Mouse (Mus musculus): ENCODE measurements around the gene Cyp11a1. TPM values are rescaled to one million over a fixed set of nuclear protein-coding genes. Genes with fewer than 3 reads are reported as not detected.

The Cyp11a1 gene
- polyA plus RNA-seq, 1 experiment from 2014 or later, result not detected

GRCm38 (mm10) chr9:57975200-57975821, 30.9 kb upstream of the Cyp11a1 start:
- no peaks in the 10 kb centered on the region for H3K27me3 ChIP-seq (replicated peaks; ENCODE audit: low read depth, poor library complexity, severe bottlenecking)
- peaks cover 23% of the 10 kb centered on the region for H3K4me1 ChIP-seq
- H3K9me3 ChIP-seq, result 0 out of 2 replicates have a peak, but pooled peaks cover 2% of the 10 kb centered on the region
- H3K27ac ChIP-seq (replicated peaks), result no peak overlapping the region
- DNase-seq (ENCODE audit: low spot score), result no peak
- WGBS, result 86% methylated on average over 5 of the region's 5 CpGs
- H3K36me3 ChIP-seq (replicated peaks), result no peaks in the 10 kb centered on the region
- no peak overlapping the region for H3K4me3 ChIP-seq

GRCm38 (mm10) chr9:57978025-57978424, 28.2 kb upstream of the Cyp11a1 start:
- 0 out of 2 replicates have a peak, but pooled peaks cover 2% of the 10 kb centered on the region for H3K9me3 ChIP-seq
- no peaks in the 10 kb centered on the region for H3K27me3 ChIP-seq (replicated peaks; ENCODE audit: low read depth, poor library complexity, severe bottlenecking)
- no peak for DNase-seq (ENCODE audit: low spot score)
- 82% methylated on average over 6 of the region's 6 CpGs for WGBS
- no peak overlapping the region for H3K4me3 ChIP-seq
- H3K36me3 ChIP-seq (replicated peaks), result no peaks in the 10 kb centered on the region
- H3K27ac ChIP-seq (replicated peaks), result no peak overlapping the region
- H3K4me1 ChIP-seq, result peaks cover 7% of the 10 kb centered on the region

GRCm38 (mm10) chr9:57978858-57979257, 27.4 kb upstream of the Cyp11a1 start:
- 71% methylated on average over 3 of the region's 3 CpGs for WGBS
- Histone ChIP-seq H3K27ac (replicated peaks) (no peak overlapping the region), H3K36me3 (replicated peaks) (no peaks in the 10 kb centered on the region), H3K9me3 (0 out of 2 replicates have a peak, but pooled peaks cover 2% of the 10 kb centered on the region), H3K27me3 (replicated peaks; ENCODE audit: low read depth, poor library complexity, severe bottlenecking) (no peaks in the 10 kb centered on the region), H3K4me3 (no peak overlapping the region), H3K4me1 (no peaks in the 10 kb centered on the region; the same call in 1 of the 2 replicates)
- DNase-seq (ENCODE audit: low spot score), result no peak

GRCm38 (mm10) chr9:57980570-57980969, 25.6 kb upstream of the Cyp11a1 start:
- no peak overlapping the region for H3K4me3 ChIP-seq
- no peaks in the 10 kb centered on the region for H3K36me3 ChIP-seq (replicated peaks)
- H3K9me3 ChIP-seq, result 0 out of 2 replicates have a peak, but pooled peaks cover 2% of the 10 kb centered on the region
- H3K27me3 ChIP-seq (replicated peaks; ENCODE audit: low read depth, poor library complexity, severe bottlenecking), result no peaks in the 10 kb centered on the region
- no peak overlapping the region for H3K27ac ChIP-seq (replicated peaks)
- no peaks in the 10 kb centered on the region for H3K4me1 ChIP-seq
- no peak for DNase-seq (ENCODE audit: low spot score)
- WGBS, result 86% methylated on average over 10 of the region's 10 CpGs

GRCm38 (mm10) chr9:57985304-57985703, 20.9 kb upstream of the Cyp11a1 start:
- H3K9me3 ChIP-seq, result no peaks in the 10 kb centered on the region
- no peak for DNase-seq (ENCODE audit: low spot score)
- H3K4me1 ChIP-seq, result no peaks in the 10 kb centered on the region
- H3K27me3 ChIP-seq (replicated peaks; ENCODE audit: low read depth, poor library complexity, severe bottlenecking), result peaks cover 17% of the 10 kb centered on the region; the same call in 1 of the 2 replicates
- no peak overlapping the region for H3K4me3 ChIP-seq
- H3K27ac ChIP-seq (replicated peaks), result no peak overlapping the region
- WGBS, result 93% methylated on average over 8 of the region's 8 CpGs
- H3K36me3 ChIP-seq (replicated peaks), result no peaks in the 10 kb centered on the region

- no peak for DNase-seq (ENCODE audit: low spot score)
- Histone ChIP-seq H3K36me3 (replicated peaks) (no peaks in the 10 kb centered on the region), H3K4me1 (no peaks in the 10 kb centered on the region), H3K9me3 (no peaks in the 10 kb centered on the region), H3K27me3 (replicated peaks; ENCODE audit: low read depth, poor library complexity, severe bottlenecking) (peaks cover 17% of the 10 kb centered on the region; the same call in 1 of the 2 replicates), H3K4me3 (no peak overlapping the region), H3K27ac (replicated peaks) (no peak overlapping the region)
- WGBS, result 75% methylated on average over 7 of the region's 7 CpGs
Measured at GRCm38 (mm10) chr9:57986293-57986692, 19.9 kb upstream of the Cyp11a1 start.

- WGBS, result 84% methylated on average over 2 of the region's 2 CpGs
- H3K4me1 ChIP-seq, result peaks cover 8% of the 10 kb centered on the region
- no peak for DNase-seq (ENCODE audit: low spot score)
- no peak overlapping the region for H3K4me3 ChIP-seq
- H3K36me3 ChIP-seq (replicated peaks), result no peaks in the 10 kb centered on the region
- H3K9me3 ChIP-seq, result no peaks in the 10 kb centered on the region
- no peak overlapping the region for H3K27ac ChIP-seq (replicated peaks)
- peaks cover 17% of the 10 kb centered on the region for H3K27me3 ChIP-seq (replicated peaks; ENCODE audit: low read depth, poor library complexity, severe bottlenecking)
Measured at GRCm38 (mm10) chr9:57988098-57988497, 18.1 kb upstream of the Cyp11a1 start.

GRCm38 (mm10) chr9:57989309-57989708, 16.9 kb upstream of the Cyp11a1 start:
- no peaks in the 10 kb centered on the region for H3K9me3 ChIP-seq
- DNase-seq (ENCODE audit: low spot score), result no peak
- peaks cover 21% of the 10 kb centered on the region for H3K4me1 ChIP-seq
- peaks cover 17% of the 10 kb centered on the region for H3K27me3 ChIP-seq (replicated peaks; ENCODE audit: low read depth, poor library complexity, severe bottlenecking)
- 85% methylated on average over 6 of the region's 6 CpGs for WGBS
- no peak overlapping the region for H3K27ac ChIP-seq (replicated peaks)
- no peak overlapping the region for H3K4me3 ChIP-seq
- no peaks in the 10 kb centered on the region for H3K36me3 ChIP-seq (replicated peaks)

GRCm38 (mm10) chr9:57990438-57991110, 15.6 kb upstream of the Cyp11a1 start:
- Histone ChIP-seq H3K4me3 (no peak overlapping the region), H3K9me3 (no peaks in the 10 kb centered on the region), H3K4me1 (peaks cover 25% of the 10 kb centered on the region), H3K27me3 (replicated peaks; ENCODE audit: low read depth, poor library complexity, severe bottlenecking) (peaks cover 21% of the 10 kb centered on the region), H3K36me3 (replicated peaks) (no peaks in the 10 kb centered on the region), H3K27ac (replicated peaks) (no peak overlapping the region)
- DNase-seq (ENCODE audit: low spot score), result peak; percentile 60
- 42% methylated on average over 10 of the region's 10 CpGs for WGBS

- Histone ChIP-seq H3K27ac (replicated peaks) (no peak overlapping the region), H3K36me3 (replicated peaks) (no peaks in the 10 kb centered on the region), H3K4me3 (no peak overlapping the region), H3K27me3 (replicated peaks; ENCODE audit: low read depth, poor library complexity, severe bottlenecking) (peaks cover 32% of the 10 kb centered on the region), H3K4me1 (peaks cover 25% of the 10 kb centered on the region), H3K9me3 (no peaks in the 10 kb centered on the region)
- 90% methylated on average over 3 of the region's 3 CpGs for WGBS
- DNase-seq (ENCODE audit: low spot score), result no peak
Measured at GRCm38 (mm10) chr9:57992060-57992459, 14.2 kb upstream of the Cyp11a1 start.

GRCm38 (mm10) chr9:57992781-57993591, 13.2 kb upstream of the Cyp11a1 start:
- Histone ChIP-seq H3K4me3 (no peak overlapping the region), H3K27ac (replicated peaks) (no peak overlapping the region), H3K36me3 (replicated peaks) (no peaks in the 10 kb centered on the region), H3K4me1 (peaks cover 31% of the 10 kb centered on the region), H3K9me3 (no peaks in the 10 kb centered on the region), H3K27me3 (replicated peaks; ENCODE audit: low read depth, poor library complexity, severe bottlenecking) (peaks cover 36% of the 10 kb centered on the region)
- 40% methylated on average over 8 of the region's 8 CpGs for WGBS
- DNase-seq (ENCODE audit: low spot score), result peak; percentile 35

- Histone ChIP-seq H3K4me1 (peaks cover 34% of the 10 kb centered on the region), H3K9me3 (no peaks in the 10 kb centered on the region), H3K27me3 (replicated peaks; ENCODE audit: low read depth, poor library complexity, severe bottlenecking) (peaks cover 46% of the 10 kb centered on the region), H3K36me3 (replicated peaks) (no peaks in the 10 kb centered on the region), H3K4me3 (no peak overlapping the region), H3K27ac (replicated peaks) (no peak overlapping the region)
- peak; percentile 54 for DNase-seq (ENCODE audit: low spot score)
- WGBS, result 34% methylated on average over 4 of the region's 4 CpGs
Measured at GRCm38 (mm10) chr9:57995282-57995681, 10.9 kb upstream of the Cyp11a1 start.
